Mouse (Mus musculus) lung, postnatal 0 days (tissue): ENCODE data around the gene Tulp2. TPM values are rescaled to one million over a fixed set of nuclear protein-coding genes. Genes with fewer than 3 reads are reported as not detected.
"Not testable (repeated sequence)": the region's sequence is repeated elsewhere in the genome, so short reads cannot be mapped to it uniquely, and the experiment has no call there.

ENCODE experiments used
- ATAC-seq: fragments of 200-750 bp; cut with Nextera tagmentation; 2 replicates; pipeline ENCODE4 v1.8.0; 2017; ENCODE audit warnings: moderate library complexity
- DNase-seq: peaks from one replicate; pipeline ENCODE4 v3.0.0-alpha.2; 2016; ENCODE audit warnings: low spot score
- H3K27ac ChIP-seq: fragments of 300-500 bp; sonication (generic); 2 replicates; pipeline ENCODE4 v1.5.1; 2014; ENCODE audit warnings: antibody characterized with exemption, mild to moderate bottlenecking, low read length, mixed read lengths
- H3K27me3 ChIP-seq: fragments of 300-500 bp; sonication (generic); replicated peaks from 2 replicates; pipeline ENCODE4 v1.6.1; 2014; ENCODE audit warnings: low read length, mixed read lengths; ENCODE audit not compliant: insufficient read depth
- H3K36me3 ChIP-seq: fragments of 300-500 bp; sonication (generic); 2 replicates; pipeline ENCODE4 v1.6.1; 2014; ENCODE audit warnings: low read length, mixed read lengths; ENCODE audit not compliant: insufficient read depth
- H3K4me1 ChIP-seq: fragments of 300-500 bp; sonication (generic); 2 replicates; pipeline ENCODE4 v1.6.1; 2014; ENCODE audit warnings: antibody characterized with exemption, low read depth, low read length, mixed read lengths; ENCODE audit not compliant: insufficient read depth
- H3K4me2 ChIP-seq: fragments of 300-500 bp; sonication (generic); replicated peaks from 2 replicates; pipeline ENCODE4 v1.6.1; 2014; ENCODE audit warnings: low read depth, mild to moderate bottlenecking, low read length, moderate library complexity, mixed read lengths
- H3K4me3 ChIP-seq: fragments of 300-500 bp; sonication (generic); 2 replicates; pipeline ENCODE4 v1.5.1; 2014; ENCODE audit warnings: low read depth, low read length
- H3K9ac ChIP-seq: fragments of 300-500 bp; sonication (generic); replicated peaks from 2 replicates; pipeline ENCODE4 v1.6.1; 2014; ENCODE audit warnings: low read depth, mild to moderate bottlenecking
- H3K9me3 ChIP-seq: fragments of 300-500 bp; sonication (generic); 2 replicates; pipeline ENCODE4 v1.6.1; 2016; ENCODE audit warnings: low read length, mixed read lengths
- CTCF ChIP-seq: IDR thresholded peaks from 2 replicates; pipeline ENCODE4 v1.5.1; 2016; ENCODE audit warnings: antibody characterized with exemption, mild to moderate bottlenecking
- EP300 ChIP-seq: IDR thresholded peaks from 2 replicates; pipeline ENCODE4 v1.6.1; 2016; ENCODE audit warnings: antibody characterized with exemption, mild to moderate bottlenecking, control low read depth
- WGBS: fragments of 180-500 bp; shearing (Covaris S2); extraction: QIAGEN DNeasy Blood & Tissue Kit; methylation state at CpG from one replicate; pipeline ENCODE4 v1.1.7; 2014; 5-methylcytosine and 5-hydroxymethylcytosine counted together
- polyA plus RNA-seq: library from polyadenylated mRNA; unstranded; fragments of >200 nt; fragmentation: Nextera tagmentation; extraction: Ambion mirVana; gene quantifications from 2 replicates; pipeline ENCODE4 v1.2.1, GENCODE M21; 2015

Gene Tulp2
- polyA plus RNA-seq, 1 experiment from 2014 or later, result 0.25 TPM

DNA sequence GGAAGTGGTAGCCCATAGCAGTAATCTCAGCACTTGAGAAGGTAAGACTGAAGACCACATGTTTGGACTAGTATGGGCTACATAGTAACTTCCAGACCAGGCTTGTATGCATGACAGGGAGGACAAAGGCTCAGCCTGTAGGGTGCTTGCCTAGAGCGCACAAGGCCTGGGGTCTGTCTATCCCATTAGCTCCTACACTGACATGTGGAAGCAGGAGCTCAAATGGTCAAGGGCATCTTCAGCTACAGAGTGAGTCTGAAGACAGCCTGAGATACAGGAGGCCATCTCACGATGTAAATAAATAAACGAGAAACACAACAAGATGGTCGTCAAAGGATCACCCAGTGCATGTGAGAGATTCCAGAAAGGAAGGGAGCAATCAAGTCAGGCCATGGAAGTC lies 19.4 kb upstream of the Tulp2 start:
- Histone ChIP-seq H3K27me3 (no peaks in the 10 kb centered on the region), H3K27ac (no peak overlapping the region), H3K9ac (no peak overlapping the region), H3K4me1 (peaks cover 29% of the 10 kb centered on the region; the same call in 1 of the 2 replicates), H3K9me3 (no peaks in the 10 kb centered on the region), H3K4me2 (no peak overlapping the region), H3K36me3 (peaks cover 6% of the 10 kb centered on the region; the same call in 1 of the 2 replicates), H3K4me3 (no peak overlapping the region)
- no peak for ATAC-seq
- WGBS, result 94% methylated on average over 4 of the region's 4 CpGs
- DNase-seq, result no peak
- TF ChIP-seq CTCF (no peak), EP300 (no peak)

DNA sequence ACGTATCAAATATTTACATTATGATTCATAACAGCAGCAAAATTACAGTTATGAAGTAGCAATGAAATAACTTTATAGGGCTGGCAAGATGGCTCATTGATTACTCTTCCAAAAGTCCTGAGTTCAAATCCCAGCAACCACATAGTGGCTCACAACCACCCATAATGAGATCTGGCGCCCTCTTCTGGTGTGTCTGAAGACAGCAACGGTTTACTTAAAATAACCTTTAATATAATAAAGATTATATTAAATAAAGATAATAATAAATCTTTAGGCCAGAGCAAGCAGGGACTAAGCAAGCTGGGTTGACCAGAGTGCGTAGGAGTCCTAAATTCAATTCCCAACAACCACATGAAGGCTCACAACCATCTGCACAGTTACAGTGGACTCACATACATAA lies 18.8 kb upstream of the Tulp2 start:
- H3K4me2 ChIP-seq, H3K27ac ChIP-seq, H3K9me3 ChIP-seq, H3K9ac ChIP-seq, H3K27me3 ChIP-seq, DNase-seq, H3K36me3 ChIP-seq, H3K4me3 ChIP-seq, ATAC-seq: not testable (repeated sequence)
- 74% methylated on average over 4 of the region's 4 CpGs for WGBS
- TF ChIP-seq CTCF, result peak; percentile 19; the same call in 1 of the 2 replicates
- peaks cover 24% of the 10 kb centered on the region; the same call in 1 of the 2 replicates for H3K4me1 ChIP-seq

DNA sequence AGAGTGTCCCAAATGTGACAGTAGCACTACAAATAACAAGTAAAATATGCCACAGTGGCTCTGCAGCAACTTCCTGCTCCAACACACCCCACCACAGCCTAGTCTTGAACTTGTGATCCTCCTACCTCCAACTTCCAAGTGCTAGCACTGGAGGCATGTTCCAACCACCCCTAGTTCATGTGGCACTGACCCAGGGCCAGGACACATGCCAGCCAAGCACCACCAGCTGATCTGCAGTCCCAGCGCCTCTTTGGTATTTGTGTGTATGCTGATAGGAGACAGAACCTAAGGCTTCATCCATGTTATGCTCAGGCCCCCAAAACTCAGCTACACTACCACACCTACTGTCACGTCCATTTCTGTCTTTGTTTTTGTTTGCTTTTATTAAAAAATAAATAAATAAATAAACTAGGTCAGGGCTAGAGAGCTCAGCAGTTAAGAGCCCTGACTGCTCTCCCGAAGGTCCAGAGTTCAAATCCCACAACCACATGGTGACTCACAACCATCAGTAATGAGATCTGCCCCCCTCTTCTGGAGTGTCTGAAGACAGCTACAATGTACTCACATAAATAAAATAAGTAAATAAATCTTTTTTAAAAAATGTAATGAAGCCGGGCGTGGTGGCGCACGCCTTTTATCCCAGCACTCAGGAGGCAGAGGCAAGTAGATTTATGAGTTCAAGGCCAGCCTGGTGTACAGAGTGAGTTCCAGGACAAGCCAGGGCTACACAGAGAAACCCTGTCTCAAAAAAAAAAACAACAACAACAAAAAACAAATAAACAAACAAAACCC lies 17.5 kb upstream of the Tulp2 start:
- Histone ChIP-seq H3K9me3 (no peaks in the 10 kb centered on the region), H3K27me3 (no peaks in the 10 kb centered on the region), H3K4me2 (no peak overlapping the region), H3K36me3 (peaks cover 6% of the 10 kb centered on the region; the same call in 1 of the 2 replicates), H3K4me3 (no peak overlapping the region), H3K4me1 (peaks cover 17% of the 10 kb centered on the region; the same call in 1 of the 2 replicates), H3K9ac (no peak overlapping the region), H3K27ac (no peak overlapping the region)
- ATAC-seq (no peak), DNase-seq (no peak)
- no peak for TF ChIP-seq CTCF
- no peak for TF ChIP-seq EP300
- 92% methylated on average over 7 of the region's 7 CpGs for WGBS

DNA sequence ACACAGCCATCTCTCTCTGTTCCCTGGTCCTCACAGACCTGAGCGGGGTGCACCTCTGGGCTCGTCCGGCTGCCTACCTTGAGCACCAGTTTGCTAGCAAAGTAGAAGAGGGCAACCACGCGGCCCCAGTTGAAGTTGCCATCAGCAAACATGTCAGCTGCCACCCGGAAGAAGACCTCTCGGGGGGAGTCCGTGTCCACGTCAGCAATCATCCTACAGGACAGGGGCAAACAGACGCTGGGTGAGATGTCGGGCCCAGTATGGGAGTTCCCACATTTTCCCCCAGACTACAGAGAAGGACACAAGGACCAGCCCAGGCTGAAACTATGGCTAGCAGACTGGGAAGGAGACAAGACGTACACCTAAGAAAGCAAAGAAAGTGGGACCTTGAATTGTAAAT lies 16.6 kb upstream of the Tulp2 start:
- Histone ChIP-seq H3K27ac (no peak overlapping the region), H3K9me3 (no peaks in the 10 kb centered on the region), H3K4me3 (no peak overlapping the region), H3K27me3 (no peaks in the 10 kb centered on the region), H3K4me2 (no peak overlapping the region), H3K9ac (no peak overlapping the region), H3K4me1 (peaks cover 16% of the 10 kb centered on the region; the same call in 1 of the 2 replicates), H3K36me3 (peaks cover 6% of the 10 kb centered on the region; the same call in 1 of the 2 replicates)
- ATAC-seq, result no peak
- DNase-seq, result no peak
- no peak for TF ChIP-seq CTCF
- no peak for TF ChIP-seq EP300
- 93% methylated on average over 12 of the region's 12 CpGs for WGBS

DNA sequence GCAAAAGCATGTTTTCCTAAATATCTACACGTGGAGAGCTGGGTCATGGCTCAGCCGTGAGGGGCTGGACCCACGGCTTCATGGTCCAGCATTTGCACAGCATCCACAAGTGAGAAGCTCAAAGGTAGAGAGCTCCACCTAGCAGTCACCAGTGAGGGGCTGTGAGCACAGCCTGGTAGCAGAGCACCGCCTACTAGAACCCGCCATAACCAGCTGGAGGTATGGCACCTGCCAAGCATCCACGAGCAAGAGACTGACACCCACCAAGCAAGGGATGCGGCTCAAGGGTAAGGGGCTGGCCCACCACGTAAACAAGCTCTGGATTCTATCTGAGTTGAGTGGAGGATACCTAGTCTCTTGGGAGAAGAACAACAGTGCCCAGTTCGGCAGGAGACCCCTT lies 16.1 kb upstream of the Tulp2 start:
- Histone ChIP-seq H3K27ac (no peak overlapping the region), H3K36me3 (peaks cover 6% of the 10 kb centered on the region; the same call in 1 of the 2 replicates), H3K4me1 (peaks cover 11% of the 10 kb centered on the region; the same call in 1 of the 2 replicates), H3K4me2 (peak overlapping the region; percentile 86; the same call in 1 of the 2 replicates), H3K4me3 (no peak overlapping the region), H3K9me3 (no peaks in the 10 kb centered on the region), H3K27me3 (no peaks in the 10 kb centered on the region), H3K9ac (no peak overlapping the region)
- ATAC-seq (no peak), DNase-seq (no peak)
- WGBS, result 72% methylated on average over 9 of the region's 9 CpGs
- TF ChIP-seq EP300 (no peak), CTCF (no peak; the same call in 1 of the 2 replicates)

DNA sequence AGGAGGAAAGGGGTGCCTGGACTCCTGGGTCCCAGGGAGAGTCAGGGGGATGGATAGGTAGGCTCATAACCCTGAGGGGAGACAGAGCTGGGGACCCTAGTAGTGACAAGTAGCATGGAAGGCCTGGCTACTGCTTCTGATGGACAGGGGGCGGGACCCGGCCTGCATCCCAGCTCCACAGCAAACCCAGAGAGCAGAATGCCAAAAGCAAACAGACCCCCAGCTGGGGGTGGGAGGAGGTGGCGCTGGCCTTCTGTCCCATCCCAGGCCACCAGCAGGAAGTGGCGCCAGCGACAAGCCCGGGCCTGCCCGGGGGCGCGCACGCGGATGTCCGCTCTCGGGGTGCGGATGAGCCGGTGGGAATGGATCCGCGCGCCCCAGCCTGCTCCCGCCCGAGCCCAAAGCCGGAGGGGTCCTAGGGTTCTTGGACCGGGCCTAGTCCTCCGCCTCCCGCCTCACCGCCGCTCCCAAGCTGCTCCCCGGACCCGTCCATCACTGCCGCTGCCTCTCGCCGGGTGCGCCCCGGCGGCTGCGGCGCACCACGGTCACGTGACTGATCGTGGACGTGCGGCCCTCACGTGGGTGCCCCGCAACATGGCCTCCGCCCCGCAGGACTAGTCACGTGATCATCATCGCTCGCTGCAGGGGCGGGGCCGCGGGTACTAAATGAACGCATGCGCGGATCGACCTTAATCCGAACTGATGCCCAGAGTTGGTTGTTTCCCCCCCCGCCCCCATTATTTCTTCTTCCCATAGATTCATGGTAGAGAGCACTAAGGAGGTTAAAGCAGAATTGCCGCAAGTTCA lies 15.2 kb upstream of the Tulp2 start, which contains the start of gene Bax:
TSS of gene Bax (minus strand) at position 616 of the 807 bp plus-strand sequence.
- peak within 1 kb of the TSS; percentile 57 for H3K27ac ChIP-seq
- WGBS, result under 1% methylated on average over 49 of the region's 58 CpGs
- H3K4me2 ChIP-seq, result peak within 1 kb of the TSS; percentile 86
- peaks cover 6% of the 10 kb centered on the region; the same call in 1 of the 2 replicates for H3K4me1 ChIP-seq
- H3K9ac ChIP-seq, result peak within 1 kb of the TSS; percentile 63
- TF ChIP-seq CTCF, result peak; percentile 40
- TF ChIP-seq EP300, result no peak
- H3K36me3 ChIP-seq, result peaks cover 6% of the 10 kb centered on the region; the same call in 1 of the 2 replicates
- H3K9me3 ChIP-seq, result no peaks in the 10 kb centered on the region
- DNase-seq (peak; percentile 99), ATAC-seq (peak; percentile 92)
- H3K4me3 ChIP-seq, result peak within 1 kb of the TSS; percentile 79
- H3K27me3 ChIP-seq, result no peaks in the 10 kb centered on the region
